Mouse (Mus musculus) erythroblast, adult 5-6 weeks (primary cell): Measurements from ENCODE around the gene Eif2b3. TPM values are rescaled to one million over a fixed set of nuclear protein-coding genes. Genes with fewer than 3 reads are reported as not detected.

ENCODE experiments used
- ATAC-seq: replicated peaks from 2 replicates; pipeline ENCODE4 v1.8.0; 2016; ENCODE audit warnings: moderate number of reproducible peaks, mild to moderate bottlenecking, moderate TSS enrichment, inconsistent platforms; ENCODE audit not compliant: poor library complexity, low FRiP score, severe bottlenecking
- total RNA-seq, 2 experiments: library from RNA; stranded (forward) in 1 of 2; stranded (reverse) in 1 of 2; fragments of 150-400 nt in 1 of 2; fragments of 200-764, 138-1000 nt in 1 of 2; gene quantifications; 2 replicates each; pipeline versions ENCODE4 v1.2.3 to v1.2.4; 2015 to 2017; ENCODE audit warnings: low replicate concordance in 2 of 2

The Eif2b3 gene
- total RNA-seq (2015; ENCODE audit: low replicate concordance) (11.9 and 20.1 TPM in 2 replicates), total RNA-seq (2017; ENCODE audit: low replicate concordance) (7.2 and 10.0 TPM in 2 replicates)

GRCm38 (mm10) chr4:117019206-117020134 is at the start of gene Eif2b3:
Eif2b3 (plus strand) TSS chr4:117019402.
- peak; percentile 98 for ATAC-seq

- no peak for ATAC-seq
These were observed 42.7 kb upstream of the Eif2b3 start for GRCm38 (mm10) chr4:116976503-116976902.

DNA sequence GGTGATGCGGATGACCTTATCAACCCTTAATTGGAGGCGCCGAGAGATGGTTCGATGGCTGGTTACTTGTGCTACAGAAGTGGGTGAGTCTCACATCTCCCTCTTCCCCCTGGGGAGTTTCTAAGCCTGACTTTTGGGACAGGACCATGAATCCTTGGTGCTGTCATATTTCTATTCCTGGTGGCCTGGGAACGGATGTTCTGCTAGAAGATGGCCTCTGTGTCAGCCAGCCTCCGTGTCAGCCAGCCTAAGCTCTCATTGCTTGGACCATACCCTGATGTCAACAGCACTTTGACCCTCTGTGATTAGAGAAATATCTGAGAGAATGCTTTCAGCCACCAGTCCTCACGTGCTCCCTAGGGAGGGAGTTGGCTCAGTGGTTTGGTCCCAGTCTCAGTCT is 33.5 kb upstream of the Eif2b3 start:
- no peak for ATAC-seq

- ATAC-seq: peak; percentile 85
These were observed 32.6 kb upstream of the Eif2b3 start for GRCm38 (mm10) chr4:116986400-116987121.

DNA sequence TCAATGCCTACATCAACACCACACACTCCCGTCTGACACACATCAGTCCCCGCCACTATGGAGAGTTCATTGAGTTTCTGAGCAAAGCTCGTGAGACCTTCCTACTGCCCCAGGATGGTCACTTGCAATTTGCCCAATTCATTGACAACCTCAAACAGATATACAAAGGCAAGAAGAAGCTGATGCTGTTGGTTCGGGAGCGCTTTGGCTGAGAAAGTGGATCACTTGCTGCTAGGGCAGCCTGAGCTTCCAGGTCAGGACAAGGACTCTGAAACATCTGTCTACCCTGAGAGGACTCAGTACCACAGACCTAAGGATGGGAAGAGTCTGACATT is 32.1 kb upstream of the Eif2b3 start:
- ATAC-seq: no peak

DNA sequence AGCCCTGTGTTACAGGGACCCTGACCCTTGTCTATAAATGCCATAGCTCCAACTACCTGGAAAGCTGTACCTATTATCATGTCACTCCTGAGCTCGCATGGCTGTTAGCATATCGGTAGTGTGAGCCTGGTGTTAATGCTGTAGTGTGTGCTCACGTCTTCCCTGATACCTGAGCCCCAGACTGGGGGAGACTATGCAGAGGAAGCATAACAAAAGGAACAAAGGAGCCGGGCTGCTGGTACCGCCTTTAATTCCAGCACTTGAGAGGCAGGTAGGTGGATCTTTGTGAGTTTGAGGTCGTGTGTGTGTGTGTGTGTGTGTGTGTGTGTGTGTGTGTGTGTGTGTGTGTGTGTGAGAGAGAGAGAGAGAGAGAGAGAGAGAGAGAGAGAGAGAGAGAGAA is 29.5 kb upstream of the Eif2b3 start:
- ATAC-seq: no peak

DNA sequence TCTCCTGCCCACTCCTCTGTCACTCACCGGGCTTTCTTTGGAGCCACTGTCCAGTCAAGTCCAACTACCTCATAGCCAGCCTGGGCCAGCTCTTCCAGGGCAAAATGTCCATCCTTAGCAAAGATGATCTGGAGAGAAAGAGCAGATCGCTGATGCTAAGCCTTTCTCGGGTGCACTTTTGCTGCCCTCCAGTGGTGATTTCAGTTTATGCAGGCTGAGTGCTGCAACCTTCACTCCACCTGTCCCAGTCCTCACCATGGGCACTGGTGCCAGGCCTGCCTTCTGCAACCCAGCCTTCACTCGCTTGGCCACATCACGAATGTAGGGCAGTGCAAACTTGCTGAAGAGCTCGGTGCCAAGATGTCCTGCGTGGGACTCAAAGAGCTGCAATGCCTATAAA is 27.8 kb upstream of the Eif2b3 start:
- ATAC-seq: peak; percentile 25

DNA sequence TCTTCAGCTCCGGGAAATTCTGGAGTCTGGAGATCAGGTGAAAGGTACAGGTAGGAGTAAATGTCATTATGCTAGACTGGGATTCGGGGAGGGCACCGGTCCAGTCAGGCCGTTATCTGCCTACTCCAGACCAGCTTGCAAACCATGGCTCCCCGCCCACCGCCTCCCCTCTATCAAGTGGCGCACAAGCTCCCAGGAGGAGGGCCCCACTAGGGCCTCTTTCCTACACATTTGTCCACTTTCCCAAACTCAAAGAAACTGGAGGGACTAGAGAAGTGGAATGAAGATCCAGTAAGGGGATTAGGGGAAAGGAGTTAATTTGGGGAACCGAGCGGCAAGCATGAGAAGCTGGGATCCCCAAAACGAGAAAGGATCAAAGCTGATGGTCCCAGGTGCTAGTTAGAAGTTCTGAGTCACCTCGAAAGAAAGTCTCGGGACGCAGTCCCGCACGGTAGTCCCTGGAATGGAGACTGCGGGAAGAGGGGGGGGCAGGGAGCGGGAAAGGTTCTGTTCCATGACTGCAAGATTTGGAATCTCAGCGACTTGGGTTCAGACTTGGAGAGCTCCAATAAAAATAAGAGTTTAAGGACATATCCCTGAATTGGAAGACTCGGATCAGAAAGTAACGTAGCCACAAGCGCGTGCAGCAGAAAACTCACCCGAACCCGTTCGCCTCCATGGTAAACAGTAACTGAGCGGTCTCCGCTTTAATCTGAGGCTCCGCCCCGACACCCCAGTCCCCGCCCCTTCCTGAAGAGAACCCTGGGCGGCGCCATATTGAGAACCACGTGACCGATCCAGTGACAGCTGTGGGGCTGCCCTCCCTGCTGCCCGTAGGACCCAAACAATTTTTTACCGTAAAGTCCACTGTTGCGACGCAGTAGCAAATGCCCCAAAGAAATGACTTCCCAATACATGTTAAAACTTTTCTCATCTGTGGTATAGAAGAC is 25.3 kb upstream of the Eif2b3 start, which contains the start of gene Urod:
TSS of gene Urod (minus strand) at position 742 of the 950 bp plus-strand sequence.
- ATAC-seq: peak; percentile 79

DNA sequence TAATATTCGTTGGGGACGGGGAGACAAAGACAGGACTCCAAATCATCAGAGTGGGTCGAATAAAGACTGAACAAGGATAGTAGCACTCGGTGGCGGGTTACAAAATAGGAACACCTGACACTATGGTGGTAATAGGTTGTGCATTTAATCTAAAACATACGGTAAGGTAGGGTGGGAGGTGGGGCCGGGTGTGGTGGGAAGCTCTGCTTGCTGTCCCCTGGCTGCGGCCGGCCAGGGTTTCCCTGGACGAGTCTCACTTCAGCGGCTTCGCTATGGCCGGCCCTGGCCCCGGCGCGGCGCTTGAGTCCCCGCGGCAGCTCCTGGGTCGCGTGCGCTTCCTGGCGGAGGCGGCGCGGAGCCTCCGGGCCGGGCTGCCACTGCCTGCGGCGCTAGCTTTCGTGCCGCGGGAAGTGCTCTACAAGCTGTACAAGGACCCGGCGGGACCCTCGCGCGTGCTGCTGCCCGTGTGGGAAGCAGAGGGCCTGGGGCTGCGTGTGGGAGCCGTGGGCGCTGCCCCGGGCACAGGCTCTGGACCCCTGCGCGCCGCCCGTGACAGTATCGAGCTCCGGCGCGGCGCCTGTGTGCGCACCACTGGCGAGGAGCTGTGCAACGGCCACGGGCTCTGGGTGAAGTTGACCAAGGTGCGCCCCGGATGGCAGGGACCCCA is 23.9 kb upstream of the Eif2b3 start, which contains the start of gene Hectd3:
TSS of gene Hectd3 (plus strand) at position 187 of the 667 bp plus-strand sequence.
- peak; percentile 62 for ATAC-seq

DNA sequence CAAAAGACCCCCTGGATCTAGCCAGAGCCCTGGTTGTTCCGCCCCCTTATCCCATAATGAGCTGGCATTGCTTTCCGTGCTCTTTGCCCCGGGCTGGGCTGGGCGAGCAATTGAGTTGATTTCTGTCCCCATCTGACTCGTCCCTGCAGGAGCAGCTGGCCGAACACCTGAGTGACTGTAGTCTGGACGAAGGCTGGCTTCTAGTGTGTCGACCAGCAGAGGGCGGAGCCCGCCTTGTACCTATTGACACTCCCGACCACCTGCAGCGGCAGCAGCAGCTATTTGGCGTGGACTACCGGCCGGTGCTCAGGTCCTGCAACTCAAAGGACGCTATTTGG is 23.4 kb upstream of the Eif2b3 start:
- peak; percentile 24 for ATAC-seq

DNA sequence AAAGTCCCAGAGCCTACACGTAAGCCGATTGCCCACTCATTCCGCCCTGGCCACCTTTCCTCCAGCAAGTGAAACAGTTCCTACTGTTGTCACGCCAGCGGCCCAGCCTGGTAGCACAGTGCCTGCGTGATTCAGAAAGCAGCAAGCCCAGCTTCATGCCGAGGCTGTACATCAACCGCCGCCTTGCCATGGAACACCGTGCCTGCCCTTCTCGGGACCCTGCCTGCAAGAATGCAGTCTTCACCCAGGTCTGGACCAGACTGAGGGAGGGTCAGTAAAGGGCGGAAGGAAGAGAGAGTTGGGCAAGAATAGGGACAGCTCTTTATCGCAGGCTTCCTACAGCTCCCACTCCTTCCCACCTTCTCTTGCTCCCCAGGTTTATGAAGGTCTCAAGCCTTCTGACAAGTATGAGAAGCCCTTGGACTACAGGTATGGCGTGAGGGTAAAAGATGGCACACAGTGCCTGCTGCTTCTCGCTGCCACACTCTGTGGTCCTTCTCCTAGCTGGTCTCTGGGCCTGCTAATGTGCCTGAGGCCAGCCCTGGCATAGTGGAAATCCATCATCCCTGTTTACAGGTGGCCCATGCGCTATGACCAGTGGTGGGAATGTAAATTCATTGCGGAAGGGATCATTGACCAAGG is 19.6 kb upstream of the Eif2b3 start:
- ATAC-seq: no peak

- no peak for ATAC-seq
These were observed 17.2 kb upstream of the Eif2b3 start for GRCm38 (mm10) chr4:117001957-117002356.

- ATAC-seq: peak; percentile 69
These were observed 16.4 kb upstream of the Eif2b3 start for GRCm38 (mm10) chr4:117002543-117003521.

DNA sequence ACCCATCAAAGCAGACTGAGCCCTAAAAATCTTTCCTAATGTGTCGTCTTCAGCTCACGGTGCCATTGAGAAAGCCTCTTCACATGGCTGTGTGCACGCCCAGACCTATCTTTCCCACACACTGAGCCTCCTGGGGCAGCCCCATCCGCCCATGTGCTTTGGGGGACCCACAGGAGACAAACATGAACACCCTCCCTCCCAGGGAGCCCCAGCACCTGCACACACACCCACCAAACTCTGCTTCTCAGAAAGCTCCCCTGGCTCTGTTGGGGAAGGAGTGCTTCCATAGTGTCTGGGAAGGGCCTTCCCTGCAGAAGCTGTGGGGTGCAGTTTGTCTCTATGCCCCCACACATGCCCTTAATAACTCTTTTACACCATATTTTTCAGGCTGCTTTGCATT is 14.6 kb upstream of the Eif2b3 start:
- ATAC-seq: no peak

GRCm38 (mm10) chr4:117005611-117006400 is 13.4 kb upstream of the Eif2b3 start:
- no peak for ATAC-seq

GRCm38 (mm10) chr4:117007058-117007457 is 12.1 kb upstream of the Eif2b3 start:
- no peak for ATAC-seq

DNA sequence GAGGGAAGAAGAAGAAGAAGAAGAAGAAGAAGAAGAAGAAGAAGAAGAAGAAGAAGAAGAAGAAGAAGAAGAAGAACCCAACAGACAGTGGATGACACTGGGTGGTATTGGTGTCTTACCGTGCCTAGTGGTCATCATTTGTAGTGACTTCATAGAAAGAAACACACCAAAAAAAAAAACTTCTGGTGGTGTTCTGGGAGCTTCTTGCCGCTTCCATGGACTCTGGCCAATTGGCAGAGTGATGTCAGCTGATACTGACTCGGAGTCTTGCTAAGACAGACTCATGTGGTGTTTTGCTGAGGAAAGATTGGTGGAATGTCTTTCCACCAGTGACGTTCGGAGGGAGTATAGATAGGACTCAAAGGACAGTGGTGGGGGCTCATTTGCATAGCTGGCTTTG is 9.0 kb upstream of the Eif2b3 start:
- ATAC-seq: no peak
